8 mouse cellular contexts compared by ENCODE assay signal in the genomic region with DNA sequence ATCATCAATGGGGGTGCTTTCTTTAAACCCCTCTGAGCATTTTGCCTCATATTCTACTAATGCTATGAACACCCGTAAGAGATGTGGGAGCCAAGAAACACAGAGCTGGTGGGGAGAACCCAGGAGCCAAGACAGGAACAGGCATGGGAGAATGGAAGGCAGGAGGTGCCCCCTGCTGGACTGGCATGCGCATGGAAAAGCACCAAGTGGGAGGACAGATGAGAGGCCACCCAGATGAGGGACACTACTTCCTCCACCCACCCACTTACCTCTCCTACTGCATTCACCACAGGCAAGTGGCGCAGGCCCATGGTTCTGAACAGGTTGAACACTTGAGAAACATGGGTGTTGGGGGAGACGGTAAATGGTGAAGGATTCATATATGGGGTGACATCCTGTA. TPM values are rescaled to one million over a fixed set of nuclear protein-coding genes. Genes with fewer than 3 reads are reported as not detected.
A peak's percentile ranks its signal among the peaks of the same experiment; 100 is the strongest.
DNase-seq lines count a peak whose midpoint lies in the region; ATAC-seq and TF ChIP-seq lines count a peak whose summit lies in the region.
"Had no signal": no experiment of that assay in that cellular context is flagged by ENCODE, and none has a peak within 500 bp of the region (broad histone marks: within the 10 kb centered on the region; RNA-seq: fewer than 3 reads in every experiment).

No protein-coding gene starts in this region.

- no peaks in the 10 kb centered on the region for H3K27me3 ChIP-seq in kidney, adult 2 months (replicated peaks; ENCODE audit: control insufficient read depth, insufficient read depth, low read length)
- no peaks in the 10 kb centered on the region for H3K27me3 ChIP-seq in kidney, embryonic 14.5 days (ENCODE audit: control insufficient read depth, insufficient read depth, low read length)
- no peaks in the 10 kb centered on the region for H3K27me3 ChIP-seq in intestine, postnatal 0 days (replicated peaks; ENCODE audit: control insufficient read depth, insufficient read depth, low read length)

- peak; percentile 76 for TF ChIP-seq CTCF in kidney, adult 2 months (conservative IDR thresholded peaks at IDR 0.05; ENCODE audit: insufficient read depth, insufficient read length, low read depth, low read length)
- TF ChIP-seq CTCF in intestine, postnatal 0 days (IDR thresholded peaks at IDR 0.05; ENCODE audit: low read depth), result peak; percentile 79

- no peak overlapping the region for H3K9ac ChIP-seq in kidney, embryonic 14.5 days (ENCODE audit: low read depth, low read length)
- H3K9ac ChIP-seq in intestine, postnatal 0 days (ENCODE audit: low read depth, low read length), result no peak overlapping the region

- no peak for TF ChIP-seq POLR2A in kidney, adult 2 months (IDR thresholded peaks at IDR 0.05; ENCODE audit: low read depth, low read length)

- no peak overlapping the region for H3K4me3 ChIP-seq in kidney, adult 2 months (ENCODE audit: insufficient read depth, low read depth, low read length)
- H3K4me3 ChIP-seq in kidney, embryonic 14.5 days (ENCODE audit: low read length), result no peak overlapping the region
- no peak overlapping the region for H3K4me3 ChIP-seq in intestine, postnatal 0 days (ENCODE audit: low read depth, low read length)

- 79% methylated on average over 4 of the region's 4 CpGs for WGBS in kidney, adult 2 months
- 78% methylated on average over 4 of the region's 4 CpGs for WGBS in kidney, embryonic 14.5 days
- WGBS in intestine, postnatal 0 days, result 79% methylated on average over 4 of the region's 4 CpGs

- no peaks in the 10 kb centered on the region for H3K4me1 ChIP-seq in kidney, adult 2 months (ENCODE audit: control insufficient read depth, insufficient read depth, low read length)
- no peaks in the 10 kb centered on the region for H3K4me1 ChIP-seq in kidney, embryonic 14.5 days (ENCODE audit: control insufficient read depth, insufficient read depth, low read length)
- H3K4me1 ChIP-seq in intestine, postnatal 0 days (replicated peaks; ENCODE audit: control insufficient read depth, insufficient read depth, low read length), result no peaks in the 10 kb centered on the region

- peak; percentile 61 for DNase-seq in kidney, adult 2 months
- peak; percentile 42 for DNase-seq in Muller cell, postnatal 12 days (ENCODE audit: inconsistent ontology term)
- peak; percentile 21 to 57 for DNase-seq in cerebellum, postnatal 25 days
- DNase-seq in left cerebral cortex, postnatal 4 days, result peak; percentile 45
- DNase-seq in retina, postnatal 7 days (ENCODE audit: low read depth, low spot score), result peak; percentile 20

- intact Hi-C loops in left cerebral cortex, postnatal 4 days (cut with DNase I), result no loop called here

- H3K9me3 ChIP-seq in kidney, embryonic 14.5 days (ENCODE audit: control insufficient read depth, low read length), result no peaks in the 10 kb centered on the region
- H3K9me3 ChIP-seq in intestine, postnatal 0 days (ENCODE audit: control insufficient read depth), result no peaks in the 10 kb centered on the region

- H3K4me2 ChIP-seq in kidney, embryonic 14.5 days (replicated peaks; ENCODE audit: low read depth, low read length), result no peak overlapping the region
- no peak overlapping the region for H3K4me2 ChIP-seq in intestine, postnatal 0 days (replicated peaks; ENCODE audit: low read depth)

- H3K36me3 ChIP-seq in kidney, adult 2 months (ENCODE audit: control insufficient read depth, insufficient read depth, low read length), result peaks cover 4% of the 10 kb centered on the region; the same call in 1 of the 2 replicates
- H3K36me3 ChIP-seq in kidney, embryonic 14.5 days (ENCODE audit: control insufficient read depth, insufficient read depth, low read length), result peaks cover 83% of the 10 kb centered on the region
- peaks cover 79% of the 10 kb centered on the region for H3K36me3 ChIP-seq in intestine, postnatal 0 days (ENCODE audit: control insufficient read depth, insufficient read depth)

- ATAC-seq in kidney, embryonic 14.5 days (ENCODE audit: low FRiP score, low TSS enrichment), result no peak
- no peak for ATAC-seq in intestine, postnatal 0 days

- no peak overlapping the region for H3K27ac ChIP-seq in kidney, adult 2 months (ENCODE audit: insufficient read depth, low read depth, low read length)
- no peak overlapping the region for H3K27ac ChIP-seq in kidney, embryonic 14.5 days (ENCODE audit: low read depth, low read length)
- no peak overlapping the region for H3K27ac ChIP-seq in intestine, postnatal 0 days (ENCODE audit: low read depth, low read length)

RNA-seq across cellular contexts. Expression of a gene that starts 7.9 kb away (rescaled TPM):
- polyA plus RNA-seq in kidney, adult 2 months (2012; rRNA removed), result 0.30 and 0.58 TPM in 2 replicates
- 0.45 TPM in 1 of 2 replicates, not detected in the other for polyA plus RNA-seq in kidney, embryonic 14.5 days (2014; fragmentation: Nextera tagmentation; extraction: Ambion mirVana)
- polyA plus RNA-seq in intestine, postnatal 0 days (2015; fragmentation: Nextera tagmentation; extraction: Ambion mirVana), result 1.4 TPM in 2 replicates
- under 1 TPM; 0.42 to 0.62 TPM for total RNA-seq in left cerebral cortex, postnatal 4 days (2021)

RNA-seq across cellular contexts. Expression of a gene that starts 22.8 kb away (rescaled TPM):
- not detected in 2 replicates for polyA plus RNA-seq in kidney, adult 2 months (2012; rRNA removed)
- polyA plus RNA-seq in kidney, embryonic 14.5 days (2014; fragmentation: Nextera tagmentation; extraction: Ambion mirVana), result not detected in 2 replicates
- not detected in 2 replicates for polyA plus RNA-seq in intestine, postnatal 0 days (2015; fragmentation: Nextera tagmentation; extraction: Ambion mirVana)
- total RNA-seq in left cerebral cortex, postnatal 4 days (2021), result not detected
- polyA plus RNA-seq: stomach, embryonic 16.5 days had no signal

RNA-seq across cellular contexts. Expression of a gene that starts 30.2 kb away (rescaled TPM):
- polyA plus RNA-seq in kidney, adult 2 months (2012; rRNA removed), result 28.8 and 32.3 TPM in 2 replicates
- polyA plus RNA-seq in kidney, embryonic 14.5 days (2014; fragmentation: Nextera tagmentation; extraction: Ambion mirVana), result 4.0 and 6.0 TPM in 2 replicates
- 2.5 and 3.1 TPM in 2 replicates for polyA plus RNA-seq in intestine, postnatal 0 days (2015; fragmentation: Nextera tagmentation; extraction: Ambion mirVana)
- total RNA-seq in left cerebral cortex, postnatal 4 days (2021), result 10 to 100 TPM; 86.1 to 86.6 TPM

RNA-seq across cellular contexts. Expression of a gene that starts 30.5 kb away (rescaled TPM):
- polyA plus RNA-seq in kidney, adult 2 months (2012; rRNA removed), result 36.3 and 48.4 TPM in 2 replicates
- polyA plus RNA-seq in kidney, embryonic 14.5 days (2014; fragmentation: Nextera tagmentation; extraction: Ambion mirVana), result 11.8 and 19.7 TPM in 2 replicates
- polyA plus RNA-seq in intestine, postnatal 0 days (2015; fragmentation: Nextera tagmentation; extraction: Ambion mirVana), result 11.7 and 12.6 TPM in 2 replicates
- total RNA-seq in left cerebral cortex, postnatal 4 days (2021), result 10 to 100 TPM; 17.5 to 18.4 TPM
